In the genomic region with DNA sequence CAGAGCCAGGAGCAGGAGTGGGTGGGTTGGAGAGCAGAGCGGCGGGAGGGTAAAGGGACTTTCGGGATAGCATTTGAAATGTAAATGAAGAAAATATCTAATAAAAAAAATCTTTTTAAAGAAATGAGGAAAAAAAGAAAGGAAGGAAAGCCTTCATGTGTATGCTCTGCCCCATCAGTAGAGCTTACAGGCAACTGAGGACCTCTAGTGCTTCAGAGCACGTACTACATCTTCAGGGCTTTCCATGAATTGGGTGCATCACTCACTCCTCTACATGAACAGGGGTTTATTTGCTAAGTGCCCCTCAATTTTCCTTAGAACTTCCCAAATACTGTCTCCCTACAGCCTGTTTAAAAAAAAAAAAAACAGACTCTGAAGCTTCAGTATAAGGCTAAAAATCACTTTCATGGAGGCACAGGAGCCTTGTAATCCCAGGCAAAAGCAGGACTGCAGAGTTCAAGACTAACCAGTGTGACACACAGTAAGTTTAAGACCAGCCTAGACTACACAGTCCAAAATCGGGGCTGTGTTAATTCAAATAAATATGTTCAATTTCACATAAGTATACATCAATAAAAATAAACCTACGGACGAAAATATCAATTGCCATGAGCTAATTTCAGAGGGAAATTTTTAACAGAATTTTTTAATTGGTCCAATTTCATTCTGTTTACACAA, we compare ENCODE assay signal across 10 mouse cellular contexts. TPM values are rescaled to one million over a fixed set of nuclear protein-coding genes. Genes with fewer than 3 reads are reported as not detected.
DNase-seq lines count a peak whose midpoint lies in the region; ATAC-seq and TF ChIP-seq lines count a peak whose summit lies in the region.
"Had no signal": no experiment of that assay in that cellular context is flagged by ENCODE, and none has a peak within 500 bp of the region (broad histone marks: within the 10 kb centered on the region; RNA-seq: fewer than 3 reads in every experiment).

No protein-coding gene starts in this region.

- 82% methylated on average over 7 of the region's 7 CpGs for WGBS in kidney, adult 2 months
- WGBS in heart, embryonic 16.5 days: 47% methylated on average over 7 of the region's 7 CpGs

- H3K4me2 ChIP-seq in heart, embryonic 16.5 days (ENCODE audit: low read depth, low read length): peak overlapping the region; percentile 62
- H3K4me2 ChIP-seq: embryonic facial prominence, embryonic 12.5 days; limb, embryonic 15.5 days had no signal

- peak; percentile 27 for DNase-seq in kidney, adult 2 months
- DNase-seq in kidney, adult 18-20 months: no peak
- DNase-seq in CD4-positive, CD25-positive, alpha-beta regulatory T cell, adult 2 months (ENCODE audit: low read depth, low spot score): peak; percentile 28
- peak; percentile 35 for DNase-seq in MEL-GATA-1-ER (ENCODE audit: extremely low read depth, low read depth)
- no peak for DNase-seq in urinary bladder, postnatal 4 days (ENCODE audit: low spot score in 2 of 2)
- DNase-seq in thymus, postnatal 10 days (ENCODE audit: low spot score in 2 of 2): no peak
- DNase-seq in kidney, postnatal 4 days: no peak

- no peaks in the 10 kb centered on the region for H3K9me3 ChIP-seq in heart, embryonic 16.5 days (replicated peaks; ENCODE audit: control insufficient read depth, low read length)
- H3K9me3 ChIP-seq: embryonic facial prominence, embryonic 12.5 days; limb, embryonic 15.5 days had no signal

- no peak overlapping the region for H3K27ac ChIP-seq in kidney, adult 2 months (ENCODE audit: insufficient read depth, low read depth, low read length)
- H3K27ac ChIP-seq in heart, embryonic 16.5 days (ENCODE audit: low read length): peak overlapping the region; percentile 79
- H3K27ac ChIP-seq: embryonic facial prominence, embryonic 12.5 days; limb, embryonic 15.5 days had no signal

- peak; percentile 56 for TF ChIP-seq CTCF in kidney, adult 2 months (conservative IDR thresholded peaks at IDR 0.05; ENCODE audit: insufficient read depth, insufficient read length, low read depth, low read length)

- peak overlapping the region; percentile 76 for H3K9ac ChIP-seq in heart, embryonic 16.5 days (ENCODE audit: low read length)
- H3K9ac ChIP-seq: embryonic facial prominence, embryonic 12.5 days; limb, embryonic 15.5 days had no signal

- H3K27me3 ChIP-seq in kidney, adult 2 months (replicated peaks; ENCODE audit: control insufficient read depth, insufficient read depth, low read length): no peaks in the 10 kb centered on the region
- H3K27me3 ChIP-seq in heart, embryonic 16.5 days (ENCODE audit: control insufficient read depth, insufficient read depth, low read length): no peaks in the 10 kb centered on the region
- H3K27me3 ChIP-seq: embryonic facial prominence, embryonic 12.5 days; limb, embryonic 15.5 days had no signal

- H3K4me1 ChIP-seq in kidney, adult 2 months (ENCODE audit: control insufficient read depth, insufficient read depth, low read length): no peaks in the 10 kb centered on the region; the same call in 1 of the 2 replicates
- H3K4me1 ChIP-seq in heart, embryonic 16.5 days (ENCODE audit: control insufficient read depth, insufficient read depth, low read length): peaks cover 3% of the 10 kb centered on the region; the same call in 1 of the 2 replicates
- H3K4me1 ChIP-seq: embryonic facial prominence, embryonic 12.5 days had no signal

- no peak for ATAC-seq in heart, embryonic 16.5 days (replicated peaks; ENCODE audit: extremely low read depth, insufficient read depth, low FRiP score)

- no peak for TF ChIP-seq POLR2A in kidney, adult 2 months (IDR thresholded peaks at IDR 0.05; ENCODE audit: low read depth, low read length)

- H3K36me3 ChIP-seq in kidney, adult 2 months (ENCODE audit: control insufficient read depth, insufficient read depth, low read length): no peaks in the 10 kb centered on the region
- peaks cover 5% of the 10 kb centered on the region; the same call in 1 of the 2 replicates for H3K36me3 ChIP-seq in heart, embryonic 16.5 days (ENCODE audit: control insufficient read depth, insufficient read depth)
- H3K36me3 ChIP-seq: embryonic facial prominence, embryonic 12.5 days; limb, embryonic 15.5 days had no signal

- no peak overlapping the region for H3K4me3 ChIP-seq in kidney, adult 2 months (ENCODE audit: insufficient read depth, low read depth, low read length)
- H3K4me3 ChIP-seq in heart, embryonic 16.5 days (ENCODE audit: low read length): peak overlapping the region; percentile 47
- H3K4me3 ChIP-seq: embryonic facial prominence, embryonic 12.5 days; limb, embryonic 15.5 days had no signal

RNA-seq across cellular contexts. Expression of gene Pln, which starts 4.0 kb away (rescaled TPM):
- 5.5 and 10.8 TPM in 2 replicates for polyA plus RNA-seq in kidney, adult 2 months (2012; rRNA removed)
- 1,143 and 1,291 TPM in 2 replicates for polyA plus RNA-seq in heart, embryonic 16.5 days (2015; fragmentation: Nextera tagmentation; extraction: Ambion mirVana)

RNA-seq across cellular contexts. Expression of gene Cep85l, which starts 38.3 kb away (rescaled TPM):
- 1.7 and 2.3 TPM in 2 replicates for polyA plus RNA-seq in kidney, adult 2 months (2012; rRNA removed)
- 4.7 and 5.1 TPM in 2 replicates for polyA plus RNA-seq in heart, embryonic 16.5 days (2015; fragmentation: Nextera tagmentation; extraction: Ambion mirVana)

Comparison
In these comparisons a context has a peak if more than half of its experiments do, and no peak if none do; other contexts are left out.
1. DNase-seq: peak in kidney, adult 2 months (single experiment), CD4-positive, CD25-positive, alpha-beta regulatory T cell, adult 2 months (single experiment) and MEL-GATA-1-ER (single experiment); none in kidney, adult 18-20 months (single experiment), urinary bladder, postnatal 4 days (0 of 2), thymus, postnatal 10 days (0 of 2) and kidney, postnatal 4 days (0 of 2).
2. RNA of gene Pln, which starts 4.0 kb away (polyA plus RNA-seq): 1,143 to 1,291 TPM in heart, embryonic 16.5 days; 5.5 to 10.8 TPM in kidney, adult 2 months; every median in the first group is over 10 times any median in the second.